Mouse (Mus musculus) spleen, embryonic (tissue): ENCODE measurements at regions not wholly inside any gene's neighbourhood (a gene's known extent, or its start where the extent isn't known, plus 50 kb on each side); places are given as distances from the start of the nearest gene placed in this dataset.

Experiments used
- CTCF ChIA-PET: fragments of 350-600 bp; sonication (Branson Sonifier 250); formaldehyde crosslinking; loops from one replicate; lab custom pipeline; 2022; lab: Charles Lee

- CTCF ChIA-PET, result no interaction called here
Observed at GRCm38 (mm10) chr14:46082646-46083045, 296.6 kb upstream of the Gm15217 start.

DNA sequence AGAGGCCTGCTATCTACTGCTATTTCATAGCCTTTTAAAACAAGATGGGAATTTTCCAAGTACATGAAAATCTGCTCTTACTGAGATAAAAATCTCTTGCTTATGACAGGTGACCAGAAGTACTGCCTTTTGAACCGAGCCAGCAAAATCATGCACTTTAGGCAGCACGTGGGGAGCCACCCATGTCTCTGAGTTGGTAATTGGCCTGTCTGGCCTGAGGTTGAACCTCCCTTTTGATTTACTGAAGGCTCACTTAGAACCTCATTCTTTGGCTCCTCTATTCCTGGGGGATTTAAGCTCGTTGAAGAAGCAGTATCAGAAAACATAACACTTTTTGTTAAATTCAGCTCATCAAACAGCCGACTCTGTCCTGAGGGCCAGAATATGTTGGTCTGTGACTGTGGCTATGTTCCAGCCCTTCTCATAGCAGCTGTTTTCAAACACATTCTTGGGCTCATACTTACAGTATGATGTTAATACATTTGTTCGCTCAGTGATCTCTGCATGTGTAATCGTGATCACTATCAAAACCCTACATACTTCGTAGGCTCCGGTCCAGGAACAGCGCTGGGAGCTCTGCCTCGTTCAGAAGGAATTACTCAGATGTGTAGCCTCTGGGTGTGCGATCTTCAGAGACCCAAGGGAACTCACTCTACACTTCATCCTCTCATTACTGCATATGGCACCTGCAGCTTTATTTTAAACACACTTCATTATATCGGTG, 290.1 kb upstream of the Gm15217 start:
- CTCF ChIA-PET, result no interaction called here

- CTCF ChIA-PET, result no interaction called here
Observed at GRCm38 (mm10) chr14:46115950-46116349, 263.3 kb upstream of the Gm15217 start.

DNA sequence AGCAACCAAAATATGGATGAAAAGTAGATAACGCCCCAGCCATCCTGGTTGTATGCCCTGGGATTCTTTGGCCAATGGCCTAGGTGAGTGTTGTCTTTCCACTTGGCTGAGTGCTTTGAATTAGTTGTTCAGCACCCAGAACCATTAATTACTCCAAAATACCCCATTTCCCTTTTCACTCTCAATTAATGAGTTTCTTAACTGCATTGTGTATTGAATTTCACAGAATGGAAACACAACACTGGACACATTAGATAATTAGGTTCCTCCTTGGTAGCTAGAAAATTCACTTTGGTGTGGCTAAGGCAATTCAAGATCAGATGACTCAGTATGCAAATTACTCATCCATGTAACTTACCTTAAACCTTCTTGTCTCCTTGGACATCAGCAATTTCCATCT, 252.7 kb upstream of the Gm15217 start:
- CTCF ChIA-PET, result no interaction called here

GRCm38 (mm10) chr14:46129762-46130161, 249.5 kb upstream of the Gm15217 start:
- CTCF ChIA-PET, result no interaction called here

- CTCF ChIA-PET, result no interaction called here
Observed at GRCm38 (mm10) chr14:46144175-46144574, 235.0 kb upstream of the Gm15217 start.

DNA sequence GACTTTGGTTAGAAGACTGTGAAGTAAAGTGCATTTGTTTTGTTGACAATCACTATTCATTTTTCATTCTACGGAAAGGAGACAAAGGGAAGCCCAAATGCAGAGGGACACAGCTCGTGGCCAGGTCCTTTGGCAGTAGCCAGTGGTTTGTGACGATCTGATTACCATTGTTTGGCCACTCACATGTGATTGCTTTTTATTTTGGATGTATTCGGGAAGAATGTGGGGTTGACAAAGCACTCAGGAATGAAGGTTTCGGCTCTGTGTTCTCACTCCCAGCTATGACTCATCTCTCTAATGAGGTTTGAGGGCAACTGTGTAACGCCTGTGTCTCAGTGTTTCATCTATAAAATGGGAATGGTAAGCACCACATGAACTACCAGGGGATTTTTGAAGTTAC, 234.5 kb upstream of the Gm15217 start:
- CTCF ChIA-PET, result no interaction called here

DNA sequence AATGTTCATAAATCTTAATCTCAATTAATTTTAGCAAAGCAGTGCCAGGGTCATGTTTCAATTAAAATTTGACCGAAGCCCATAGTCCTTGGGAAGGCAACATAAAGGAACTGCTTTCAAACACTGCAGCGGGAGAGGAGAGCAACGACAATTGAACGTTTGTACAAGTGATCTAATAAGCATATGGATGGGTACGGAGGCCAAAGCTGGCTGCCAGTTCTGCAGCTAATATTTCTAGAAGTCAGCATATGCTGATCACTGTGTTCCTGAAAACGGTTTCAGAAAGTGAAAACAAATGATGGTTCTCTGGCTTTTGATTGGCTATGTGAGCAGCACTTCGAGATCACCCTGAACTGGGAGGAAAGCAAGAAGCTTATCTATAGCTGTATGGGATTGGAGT, 233.6 kb upstream of the Gm15217 start:
- CTCF ChIA-PET, result no interaction called here

DNA sequence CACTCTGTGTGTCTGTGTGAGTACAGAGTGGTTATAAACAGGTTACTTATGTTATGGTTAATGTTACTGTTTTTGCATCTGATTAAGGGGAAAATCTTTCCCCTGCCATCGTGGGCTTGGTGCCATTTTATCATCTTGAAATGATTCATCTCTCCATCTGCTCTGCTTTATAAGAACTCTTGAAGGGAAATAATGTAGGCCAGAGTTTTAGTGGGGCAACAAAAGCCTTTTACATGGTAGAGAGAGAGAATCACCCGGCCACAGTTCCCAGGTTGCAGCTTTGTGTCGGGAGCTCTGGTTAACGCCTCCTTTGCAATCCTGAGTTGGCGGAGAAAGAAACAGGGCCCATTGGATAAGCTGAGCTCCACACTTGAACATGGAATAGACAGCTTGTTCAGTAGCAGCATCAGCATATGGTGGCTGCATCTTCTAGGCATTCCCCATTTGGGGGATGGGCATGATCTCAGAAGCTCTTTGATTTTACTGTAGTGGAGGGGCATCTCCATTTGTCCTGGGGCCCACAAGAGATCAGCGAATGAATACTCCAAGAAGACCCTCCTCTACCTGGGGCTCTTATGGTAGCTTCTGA, 230.0 kb upstream of the Gm15217 start:
- CTCF ChIA-PET, result no interaction called here

DNA sequence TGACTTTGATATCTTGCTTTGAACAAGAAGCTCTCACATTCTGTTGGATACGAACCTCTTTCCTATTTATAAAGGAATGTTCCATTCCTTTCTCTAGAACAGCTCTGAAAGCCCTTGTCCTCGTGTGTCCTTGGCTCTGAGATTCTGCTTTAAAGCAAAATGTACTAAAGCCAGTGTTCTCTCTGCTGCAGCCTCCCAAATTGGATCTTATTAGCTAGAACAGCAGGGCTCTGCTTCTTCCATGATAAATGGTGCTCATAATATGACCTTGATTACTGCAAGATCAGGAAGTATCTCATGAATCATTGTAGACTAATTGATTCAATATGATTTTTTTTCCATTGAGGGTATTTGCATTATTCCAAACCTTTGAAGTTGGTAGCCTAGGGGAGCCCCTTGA, 220.5 kb upstream of the Gm15217 start:
- CTCF ChIA-PET, result no interaction called here

DNA sequence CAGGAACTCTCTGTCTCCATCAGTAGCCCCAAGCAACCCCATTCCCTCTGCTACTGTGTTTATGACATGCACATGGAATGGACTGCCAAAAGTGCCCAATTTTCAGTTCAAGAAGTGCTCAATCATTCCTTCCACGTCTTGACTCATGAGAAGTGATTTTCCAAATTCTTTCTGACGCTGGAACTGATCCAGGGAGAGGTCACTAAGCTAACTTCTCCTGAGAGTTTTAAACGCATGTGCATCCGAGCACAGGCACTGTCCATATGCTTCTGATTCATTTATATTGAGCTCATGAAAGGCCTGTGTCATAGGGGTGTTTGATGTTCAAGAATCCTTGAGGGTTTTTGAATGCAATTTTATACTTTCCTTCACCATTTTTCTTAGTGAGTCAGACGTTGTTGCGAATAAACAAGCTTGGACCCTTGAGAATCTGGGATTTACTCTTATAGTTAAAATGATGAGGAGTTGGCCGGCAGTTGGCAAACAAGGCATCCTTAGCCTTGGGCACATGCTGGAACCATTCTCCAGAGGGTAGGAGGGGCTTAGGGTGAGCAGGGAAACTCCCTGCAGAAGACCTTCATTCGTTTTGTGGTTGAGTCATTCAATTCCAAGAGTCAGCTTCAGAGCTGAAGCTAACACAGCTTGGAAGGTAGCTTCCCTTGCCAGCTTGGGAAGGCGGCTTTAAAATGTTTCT, 206.9 kb upstream of the Gm15217 start:
- CTCF ChIA-PET, result no interaction called here

GRCm38 (mm10) chr14:46172875-46173324, 206.3 kb upstream of the Gm15217 start:
- CTCF ChIA-PET, result no interaction called here

- CTCF ChIA-PET, result no interaction called here
Observed at GRCm38 (mm10) chr14:46174386-46174785, 204.8 kb upstream of the Gm15217 start.

DNA sequence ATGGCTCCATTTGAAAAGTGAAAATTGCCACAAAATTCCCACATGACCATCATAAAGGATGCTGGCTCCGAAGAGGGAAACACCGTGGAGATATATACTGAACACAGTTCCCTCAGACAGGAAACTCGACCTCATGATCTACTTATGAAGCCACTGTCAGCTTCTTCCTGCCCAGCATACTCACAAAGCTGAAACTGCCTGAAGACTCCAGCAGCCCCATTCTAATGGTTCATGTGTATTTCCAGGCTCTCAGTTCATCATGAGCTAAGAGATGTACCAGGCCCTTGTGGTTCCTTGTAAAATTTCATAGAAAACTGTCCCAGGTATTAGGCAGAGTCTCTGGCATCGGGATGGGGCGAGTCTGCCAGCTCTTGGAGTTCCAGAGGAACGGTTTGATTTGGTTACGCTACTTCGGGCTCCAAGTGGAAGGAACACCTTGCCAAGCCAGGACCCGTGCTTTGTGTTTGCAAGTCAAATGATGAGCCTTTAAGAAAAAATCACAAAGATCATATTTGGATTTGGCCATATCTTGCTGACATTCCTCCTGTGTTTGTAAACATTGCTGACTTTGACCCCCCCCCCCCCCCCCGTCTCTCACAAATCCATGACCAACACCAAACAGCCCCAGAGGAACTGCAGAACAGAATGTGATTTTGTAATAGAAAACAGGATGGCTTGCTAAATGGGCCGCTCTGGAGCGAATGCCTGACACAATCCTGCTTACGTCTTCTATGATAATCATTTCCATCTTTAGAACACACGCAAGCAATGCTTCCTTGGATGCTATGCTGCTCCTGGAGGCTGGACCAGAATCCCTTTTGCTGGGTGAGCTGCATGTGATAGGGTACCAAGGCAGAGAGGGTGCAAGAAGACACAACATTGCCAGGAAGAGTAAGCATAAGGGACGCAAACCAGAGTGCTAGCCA, 203.7 kb upstream of the Gm15217 start:
- CTCF ChIA-PET, result no interaction called here

GRCm38 (mm10) chr14:46179024-46179423, 200.2 kb upstream of the Gm15217 start:
- CTCF ChIA-PET, result no interaction called here

DNA sequence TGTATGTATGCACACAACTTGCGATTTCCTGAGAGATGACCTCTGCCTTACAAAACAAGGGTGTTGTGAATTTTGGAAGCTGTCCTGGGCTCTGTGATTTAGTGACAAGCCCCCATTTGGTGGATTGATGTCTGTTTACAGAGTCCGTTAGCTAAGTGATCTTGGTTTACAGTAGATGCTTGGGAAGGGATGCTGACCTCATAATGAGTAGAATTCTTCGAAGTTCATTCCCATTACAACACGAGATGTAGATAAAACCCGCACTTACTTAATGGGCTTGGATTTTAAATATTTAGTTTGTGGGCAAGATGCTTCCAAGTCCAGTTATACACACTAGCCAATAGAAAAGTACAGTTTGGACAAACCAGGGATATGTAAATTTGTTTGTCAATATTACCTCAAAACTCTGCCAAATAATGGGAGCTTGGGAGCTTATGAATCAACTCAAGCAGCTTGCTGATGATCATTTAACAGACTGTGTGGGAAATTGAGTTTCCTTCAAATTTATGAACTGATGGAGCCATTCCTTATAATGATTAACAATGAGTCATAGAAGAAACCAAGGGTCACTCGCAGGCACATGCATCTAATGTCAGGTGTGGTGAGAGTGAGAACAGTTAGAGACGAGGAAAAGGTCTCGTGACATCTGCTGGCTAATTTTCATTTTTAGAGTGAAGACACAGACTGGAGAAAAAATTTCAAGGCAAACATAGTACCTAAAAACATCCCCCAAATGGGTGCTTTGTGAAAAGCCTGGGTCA, 187.4 kb upstream of the Gm15217 start:
- CTCF ChIA-PET, result interaction anchor here (0.6 kb wide), 1 partner anchor 9 kb away, joined by 3 read pairs; no protein-coding TSS in a partner anchor

- CTCF ChIA-PET, result no interaction called here
Observed at GRCm38 (mm10) chr14:46193577-46193976, 185.6 kb upstream of the Gm15217 start.

- CTCF ChIA-PET, result no interaction called here
Observed at GRCm38 (mm10) chr14:46195939-46196338, 183.3 kb upstream of the Gm15217 start.

DNA sequence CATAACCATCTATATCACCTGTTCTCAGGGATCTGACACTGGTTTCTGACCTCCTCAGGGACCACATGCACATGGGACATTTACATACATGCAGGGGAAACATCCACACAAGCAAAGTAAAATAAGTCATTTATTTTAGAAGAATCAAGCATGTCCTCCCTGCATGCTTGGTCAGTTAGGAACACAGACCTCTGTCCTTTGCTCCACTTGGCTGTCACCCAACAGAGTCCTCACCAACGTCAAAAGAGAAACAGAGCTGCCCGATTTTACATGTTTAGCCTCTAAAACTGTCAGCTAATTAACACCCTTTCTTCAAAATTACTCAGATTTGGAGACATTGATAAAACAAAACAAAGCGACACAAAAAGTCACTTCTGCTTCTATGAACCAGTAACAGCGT, 176.4 kb upstream of the Gm15217 start:
- CTCF ChIA-PET, result no interaction called here

DNA sequence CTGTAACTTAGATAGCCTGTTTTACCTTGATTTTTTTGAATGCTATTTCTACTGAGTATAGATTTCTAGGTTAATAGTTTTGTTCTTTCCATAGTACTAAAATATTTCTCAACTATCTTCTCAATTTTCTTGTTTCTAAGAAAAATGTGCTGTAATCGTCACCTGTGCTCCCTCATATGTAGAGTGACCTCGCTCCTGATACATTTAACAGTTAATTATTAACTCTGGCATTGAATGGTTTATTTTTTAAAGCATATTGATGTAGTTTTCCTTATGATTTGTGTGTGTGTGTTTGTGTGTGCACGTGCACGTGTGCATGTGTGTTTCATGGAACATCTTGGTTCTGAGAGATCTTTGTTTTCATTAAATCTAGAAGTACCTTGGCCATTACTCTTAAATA, 158.7 kb upstream of the Gm15217 start:
- CTCF ChIA-PET, result no interaction called here
